Mouse (Mus musculus) kidney, adult 2 months (tissue): ENCODE data around the gene Fbln1.

Experiments used
- CTCF ChIP-seq: fragments of 200-500 bp; conservative IDR thresholded peaks from 2 replicates; pipeline ENCODE4 v1.5.1; 2011; ENCODE audit warnings: low read depth, mild to moderate bottlenecking, control low read depth, low read length, moderate library complexity, mixed read lengths; ENCODE audit not compliant: insufficient read depth, insufficient read length
- POLR2A ChIP-seq: fragments of 200-500 bp; IDR thresholded peaks from one replicate; pipeline ENCODE4 v1.6.1; 2011; ENCODE audit warnings: low read depth, low read length, control low read depth

- TF ChIP-seq CTCF (no peak), POLR2A (no peak)
Observed at GRCm38 (mm10) chr15:85244414-85245161, 38.8 kb downstream of the Fbln1 start.
